Mouse (Mus musculus) C2C12 (cell line): ENCODE results near the gene Tns2. TPM values are rescaled to one million over a fixed set of nuclear protein-coding genes. Genes with fewer than 3 reads are reported as not detected.

Source experiments
- H3K27me3 ChIP-seq: one replicate; pipeline ENCODE4 v1.6.1; 2011; ENCODE audit not compliant: control insufficient read depth, insufficient read depth, insufficient read length
- H3K36me3 ChIP-seq: one replicate; pipeline ENCODE4 v1.6.1; 2011; ENCODE audit not compliant: control insufficient read depth, insufficient read depth
- H3K4me3 ChIP-seq: one replicate; pipeline ENCODE4 v1.5.1; 2011; ENCODE audit warnings: mild to moderate bottlenecking, control low read depth; ENCODE audit not compliant: poor library complexity, insufficient read depth, severe bottlenecking
- H3K79me2 ChIP-seq: one replicate; pipeline ENCODE4 v1.6.1; 2011; ENCODE audit not compliant: control insufficient read depth, insufficient read depth
- H3K79me3 ChIP-seq: one replicate; pipeline ENCODE4 v1.6.1; 2011; ENCODE audit warnings: low read depth, control low read depth
- H3ac ChIP-seq: one replicate; pipeline ENCODE3; 2011; ENCODE audit warnings: low read depth; ENCODE audit not compliant: control insufficient read depth, insufficient read length
- CEBPB ChIP-seq: IDR thresholded peaks from one replicate; pipeline ENCODE4 v1.6.1; 2011; ENCODE audit warnings: low read depth, mild to moderate bottlenecking, control low read depth, moderate library complexity
- CTCF ChIP-seq: IDR thresholded peaks from one replicate; pipeline ENCODE4 v1.5.1; 2011; ENCODE audit not compliant: control insufficient read depth, insufficient read depth, insufficient read length
- FOSL1 ChIP-seq: IDR thresholded peaks from one replicate; pipeline ENCODE4 v1.8.0; 2011; ENCODE audit warnings: mild to moderate bottlenecking, low read length; ENCODE audit not compliant: poor library complexity, insufficient read depth, severe bottlenecking
- MAX ChIP-seq: IDR thresholded peaks from one replicate; pipeline ENCODE4 v1.6.1; 2011; ENCODE audit warnings: mild to moderate bottlenecking, control low read depth
- MYOD1 ChIP-seq: IDR thresholded peaks from one replicate; pipeline ENCODE4 v1.6.1; 2011; ENCODE audit warnings: low read depth; ENCODE audit not compliant: control insufficient read depth, insufficient read length
- MYOG ChIP-seq: IDR thresholded peaks from one replicate; pipeline ENCODE4 v1.6.1; 2011; ENCODE audit not compliant: control insufficient read depth, insufficient read length; ENCODE audit errors: extremely low read depth
- USF1 ChIP-seq: IDR thresholded peaks from one replicate; pipeline ENCODE4 v1.6.1; 2011; ENCODE audit warnings: low read depth, mild to moderate bottlenecking, control low read depth, moderate library complexity
- long read RNA-seq, 2 experiments: library from polyadenylated mRNA; unstranded; transcript quantifications; one replicate each; pipeline ENCODE4 v2.0.0; 2019 to 2020
- polyA plus RNA-seq: library from polyadenylated mRNA; unstranded; fragments of >200 nt; fragmentation: generic; extraction: Trizol; gene quantifications from one replicate; pipeline ENCODE4 v1.2.1, GENCODE M21; 2012; ENCODE audit warnings: missing spikeins

The Tns2 gene
- polyA plus RNA-seq, result 67.8 TPM
- long read RNA-seq, experiment 1, full-length matches to known transcripts, result 5 of 24 reads
- long read RNA-seq, experiment 1, partial matches to known transcripts, result 17 of 24 reads
- long read RNA-seq, experiment 1, other reads (novel, unspliced or antisense), result 2 of 24 reads
- long read RNA-seq, experiment 2, full-length matches to known transcripts, result 20 of 39 reads
- long read RNA-seq, experiment 2, partial matches to known transcripts, result 10 of 39 reads
- long read RNA-seq, experiment 2, other reads (novel, unspliced or antisense), result 9 of 39 reads

- Histone ChIP-seq H3K4me3 (peak within 1 kb of the TSS; percentile 12), H3K36me3 (peaks cover 46% of the 10 kb centered on the region), H3K27me3 (no peaks in the 10 kb centered on the region), H3K79me2 (peaks cover 56% of the 10 kb centered on the region), H3ac (peak within 1 kb of the TSS; percentile 74), H3K79me3 (peaks cover 10% of the 10 kb centered on the region)
- TF ChIP-seq CEBPB (no peak), CTCF (peak; percentile 99)
These were observed at the start of gene Tns2 for GRCm38 (mm10) chr15:102100161-102100981. Gene Tns2, plus strand, starts transcription at chr15:102100413.

- Histone ChIP-seq H3K79me2 (no peaks in the 10 kb centered on the region), H3K27me3 (no peaks in the 10 kb centered on the region)
These were observed 48.1 kb upstream of the Tns2 start for GRCm38 (mm10) chr15:102051920-102052683.

GRCm38 (mm10) chr15:102056495-102057174 lies 43.6 kb upstream of the Tns2 start:
- Histone ChIP-seq H3K27me3 (no peaks in the 10 kb centered on the region), H3ac (no peak overlapping the region), H3K79me3 (no peaks in the 10 kb centered on the region), H3K36me3 (no peaks in the 10 kb centered on the region), H3K4me3 (no peak overlapping the region), H3K79me2 (no peaks in the 10 kb centered on the region)
- no peak for TF ChIP-seq USF1
- no peak for TF ChIP-seq MYOG
- TF ChIP-seq CEBPB, result no peak
- no peak for TF ChIP-seq CTCF
- TF ChIP-seq FOSL1, result no peak
- no peak for TF ChIP-seq MAX
- no peak for TF ChIP-seq MYOD1

More at GRCm38 (mm10) chr15:102051920-102052683, 48.1 kb upstream of the Tns2 start:
- Histone ChIP-seq H3K4me3 (no peak overlapping the region), H3K36me3 (no peaks in the 10 kb centered on the region), H3K79me3 (no peaks in the 10 kb centered on the region), H3ac (peak overlapping the region; percentile 38)
- TF ChIP-seq CTCF (no peak), CEBPB (no peak), FOSL1 (no peak)

GRCm38 (mm10) chr15:102065661-102066325 lies 34.4 kb upstream of the Tns2 start:
- Histone ChIP-seq H3K4me3 (no peak overlapping the region), H3K79me3 (no peaks in the 10 kb centered on the region), H3K27me3 (no peaks in the 10 kb centered on the region), H3K36me3 (no peaks in the 10 kb centered on the region), H3K79me2 (no peaks in the 10 kb centered on the region), H3ac (no peak overlapping the region)
- TF ChIP-seq CEBPB, result no peak
- TF ChIP-seq MYOG, result no peak
- TF ChIP-seq USF1, result no peak
- peak; percentile 93 for TF ChIP-seq CTCF
- TF ChIP-seq FOSL1, result no peak
- peak; percentile 73 for TF ChIP-seq MAX
- TF ChIP-seq MYOD1, result no peak
